Mouse (Mus musculus) liver, embryonic 13.5 days (tissue): ENCODE data around the gene Zkscan14. TPM values are rescaled to one million over a fixed set of nuclear protein-coding genes. Genes with fewer than 3 reads are reported as not detected.
"Not testable (repeated sequence)": the region's sequence is repeated elsewhere in the genome, so short reads cannot be mapped to it uniquely, and the experiment has no call there.

Experiments
- ATAC-seq: fragments of 200-750 bp; cut with Nextera tagmentation; 2 replicates; pipeline ENCODE4 v1.8.0; 2017; ENCODE audit warnings: low read depth, mild to moderate bottlenecking, moderate number of reproducible peaks, moderate library complexity
- DNase-seq: peaks from one replicate; pipeline ENCODE4 v3.0.0; 2022
- H3K27ac ChIP-seq: fragments of 300-500 bp; sonication (generic); 2 replicates; pipeline ENCODE4 v1.5.1; 2015; ENCODE audit warnings: moderate library complexity, mild to moderate bottlenecking, inconsistent platforms
- H3K27me3 ChIP-seq: fragments of 300-500 bp; sonication (generic); 2 replicates; pipeline ENCODE4 v1.6.1; 2015; ENCODE audit warnings: mild to moderate bottlenecking, inconsistent platforms
- H3K36me3 ChIP-seq: fragments of 300-500 bp; sonication (generic); 2 replicates; pipeline ENCODE4 v1.6.1; 2015; ENCODE audit warnings: mild to moderate bottlenecking, inconsistent platforms
- H3K4me1 ChIP-seq: fragments of 300-500 bp; sonication (generic); replicated peaks from 2 replicates; pipeline ENCODE4 v1.6.1; 2015; ENCODE audit warnings: inconsistent platforms
- H3K4me2 ChIP-seq: fragments of 300-500 bp; sonication (generic); 2 replicates; pipeline ENCODE4 v1.6.1; 2015; ENCODE audit warnings: inconsistent platforms, mild to moderate bottlenecking, moderate library complexity
- H3K4me3 ChIP-seq: fragments of 300-500 bp; sonication (generic); replicated peaks from 2 replicates; pipeline ENCODE4 v1.5.1; 2015; ENCODE audit warnings: mild to moderate bottlenecking, inconsistent platforms
- H3K9ac ChIP-seq: fragments of 300-500 bp; sonication (generic); 2 replicates; pipeline ENCODE4 v1.6.1; 2015; ENCODE audit warnings: mild to moderate bottlenecking, inconsistent platforms
- H3K9me3 ChIP-seq: fragments of 300-500 bp; sonication (generic); replicated peaks from 2 replicates; pipeline ENCODE4 v1.6.1; 2016; ENCODE audit warnings: inconsistent platforms
- WGBS: fragments of 180-500 bp; shearing (Covaris S2); methylation state at CpG from one replicate; pipeline ENCODE4 v1.1.7; 2015; ENCODE audit not compliant: insufficient replicate concordance; 5-methylcytosine and 5-hydroxymethylcytosine counted together
- polyA plus RNA-seq: library from polyadenylated mRNA; unstranded; fragments of >200 nt; fragmentation: Nextera tagmentation; extraction: Ambion mirVana; gene quantifications from 2 replicates; pipeline ENCODE4 v1.2.1, GENCODE M21; 2015

The Zkscan14 gene
- polyA plus RNA-seq = 5.9 and 6.0 TPM in 2 replicates

DNA sequence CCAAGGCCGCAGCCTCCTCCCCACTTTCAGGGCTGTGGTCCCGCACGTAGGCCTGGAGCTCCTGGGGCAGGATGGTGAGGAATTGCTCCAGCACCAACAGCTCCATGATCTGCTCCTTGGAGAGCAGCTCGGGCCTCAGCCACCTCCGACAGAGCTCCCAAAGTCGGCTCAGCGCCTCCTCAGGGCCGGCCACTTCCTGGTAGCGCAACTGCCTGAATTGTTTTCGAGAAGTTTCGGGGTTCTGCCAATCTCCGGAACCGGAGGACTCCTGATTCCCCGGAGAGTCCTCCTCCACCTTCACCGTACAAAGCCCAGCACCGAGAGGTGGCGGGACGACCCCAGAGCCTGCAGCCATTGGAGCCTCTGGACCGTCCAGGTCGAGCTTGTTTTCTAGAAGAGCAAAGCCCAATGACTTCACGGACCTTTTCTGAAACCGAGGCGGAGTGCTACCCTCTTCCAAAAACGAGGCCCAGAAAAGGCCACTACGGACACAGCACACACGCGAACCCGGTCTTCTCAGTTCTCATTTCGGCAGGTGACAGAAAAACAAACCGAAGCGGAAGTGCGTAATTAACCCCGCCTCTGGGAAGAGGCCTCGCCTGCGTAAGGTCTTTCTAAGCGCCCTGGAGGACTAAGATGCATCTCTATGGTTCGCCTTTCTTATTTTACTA lies at the start of gene Zkscan14:
Gene Zkscan14 (minus strand): TSS at position 548 of the 671 bp plus-strand sequence.
- ATAC-seq (peak; percentile 33), DNase-seq (peak; percentile 79)
- no peaks in the 10 kb centered on the region for H3K9me3 ChIP-seq
- 1% methylated on average over 37 of the region's 37 CpGs for WGBS
- H3K36me3 ChIP-seq = peaks cover 11% of the 10 kb centered on the region; the same call in 1 of the 2 replicates
- H3K4me3 ChIP-seq = peak within 1 kb of the TSS; percentile 95
- H3K4me2 ChIP-seq = peak within 1 kb of the TSS; percentile 90
- H3K27me3 ChIP-seq = no peaks in the 10 kb centered on the region
- H3K4me1 ChIP-seq = peaks cover 54% of the 10 kb centered on the region
- H3K27ac ChIP-seq = peak within 1 kb of the TSS; percentile 83
- peak within 1 kb of the TSS; percentile 91 for H3K9ac ChIP-seq

DNA sequence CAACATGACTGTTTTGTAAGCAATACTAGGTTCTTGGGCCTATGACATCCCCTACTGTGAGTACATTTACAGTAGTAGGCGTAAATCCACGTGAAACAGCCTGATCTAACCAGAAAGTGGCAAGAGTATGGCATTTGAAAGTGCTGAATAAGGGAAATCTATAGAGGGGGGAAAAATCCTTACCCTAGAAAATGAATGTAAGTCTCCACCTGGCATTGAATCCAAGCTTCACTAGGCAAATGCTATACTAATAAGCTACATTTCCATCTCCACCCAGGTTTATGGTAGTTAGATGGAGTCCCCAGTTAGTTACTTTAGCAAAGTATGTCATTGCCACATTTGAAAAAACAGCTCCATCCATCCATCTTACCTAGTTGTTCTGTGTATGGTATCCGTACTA lies 47.9 kb upstream of the Zkscan14 start:
- Histone ChIP-seq H3K4me2 (no peak overlapping the region), H3K4me1 (no peaks in the 10 kb centered on the region), H3K4me3 (no peak overlapping the region), H3K36me3 (peaks cover 73% of the 10 kb centered on the region), H3K27me3 (no peaks in the 10 kb centered on the region), H3K9ac (no peak overlapping the region), H3K9me3 (0 out of 2 replicates have a peak, but pooled peaks cover 3% of the 10 kb centered on the region), H3K27ac (no peak overlapping the region)
- no peak for DNase-seq
- 91% methylated on average over 3 of the region's 3 CpGs for WGBS
- ATAC-seq = no peak

DNA sequence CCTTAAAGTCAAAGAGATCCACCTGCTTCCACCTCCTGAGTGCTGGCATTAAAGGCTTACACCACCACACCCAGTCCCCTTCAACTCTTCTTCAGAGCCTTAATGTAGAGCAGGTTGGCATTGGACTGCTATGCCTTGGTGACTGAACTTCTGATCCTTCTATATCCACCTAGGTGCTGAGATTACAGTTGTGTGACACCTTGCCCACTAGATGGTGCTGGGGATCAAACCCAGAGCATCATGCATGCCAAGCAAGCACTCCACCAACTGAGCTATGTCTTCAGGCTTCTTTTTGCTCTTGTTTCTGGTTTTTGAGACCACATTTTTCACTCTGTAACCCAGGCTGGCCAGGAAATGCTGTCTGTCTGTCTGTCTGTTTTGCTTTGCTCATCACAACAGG lies 33.0 kb upstream of the Zkscan14 start:
- DNase-seq = no peak
- no peak overlapping the region for H3K4me3 ChIP-seq
- H3K9ac ChIP-seq = no peak overlapping the region
- ATAC-seq = no peak
- peaks cover 30% of the 10 kb centered on the region for H3K4me1 ChIP-seq
- peaks cover 60% of the 10 kb centered on the region for H3K36me3 ChIP-seq
- H3K9me3 ChIP-seq = no peaks in the 10 kb centered on the region
- no peaks in the 10 kb centered on the region for H3K27me3 ChIP-seq
- no peak overlapping the region for H3K27ac ChIP-seq
- H3K4me2 ChIP-seq = no peak overlapping the region

DNA sequence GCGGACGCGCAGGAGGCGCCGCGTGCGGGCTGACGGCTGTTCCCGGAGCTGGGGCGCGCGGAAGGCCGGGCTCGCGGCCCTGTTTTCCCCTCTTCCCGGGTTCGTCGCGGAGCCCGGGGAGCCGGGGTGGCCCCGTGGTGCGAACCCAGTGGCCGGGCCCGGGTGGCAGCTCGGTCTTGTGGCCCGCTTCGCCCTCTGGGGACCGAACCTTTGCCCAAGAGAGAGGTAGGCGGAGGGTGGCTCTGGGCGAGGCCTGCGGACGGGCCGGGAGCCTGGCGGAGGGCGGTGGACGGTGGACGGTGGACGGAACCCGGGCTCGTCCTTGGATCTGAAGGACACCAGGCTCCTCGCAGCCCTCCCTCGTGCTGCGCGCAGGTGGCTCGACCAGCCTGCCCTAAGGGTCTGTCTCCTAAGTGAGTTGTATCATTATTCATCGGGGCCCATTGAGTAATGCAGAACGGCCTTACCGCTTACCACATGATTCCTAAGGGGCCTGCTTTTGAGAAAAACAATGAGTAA lies 30.3 kb upstream of the Zkscan14 start:
- DNase-seq (no peak), ATAC-seq (peak; percentile 63)
- peak overlapping the region; percentile 96 for H3K27ac ChIP-seq
- no peaks in the 10 kb centered on the region for H3K27me3 ChIP-seq
- peaks cover 30% of the 10 kb centered on the region for H3K4me1 ChIP-seq
- H3K4me3 ChIP-seq = peak overlapping the region; percentile 99
- H3K4me2 ChIP-seq = peak overlapping the region; percentile 76
- H3K9ac ChIP-seq = peak overlapping the region; percentile 99
- peaks cover 38% of the 10 kb centered on the region for H3K36me3 ChIP-seq
- WGBS = under 1% methylated on average over 48 of the region's 49 CpGs
- no peaks in the 10 kb centered on the region for H3K9me3 ChIP-seq

DNA sequence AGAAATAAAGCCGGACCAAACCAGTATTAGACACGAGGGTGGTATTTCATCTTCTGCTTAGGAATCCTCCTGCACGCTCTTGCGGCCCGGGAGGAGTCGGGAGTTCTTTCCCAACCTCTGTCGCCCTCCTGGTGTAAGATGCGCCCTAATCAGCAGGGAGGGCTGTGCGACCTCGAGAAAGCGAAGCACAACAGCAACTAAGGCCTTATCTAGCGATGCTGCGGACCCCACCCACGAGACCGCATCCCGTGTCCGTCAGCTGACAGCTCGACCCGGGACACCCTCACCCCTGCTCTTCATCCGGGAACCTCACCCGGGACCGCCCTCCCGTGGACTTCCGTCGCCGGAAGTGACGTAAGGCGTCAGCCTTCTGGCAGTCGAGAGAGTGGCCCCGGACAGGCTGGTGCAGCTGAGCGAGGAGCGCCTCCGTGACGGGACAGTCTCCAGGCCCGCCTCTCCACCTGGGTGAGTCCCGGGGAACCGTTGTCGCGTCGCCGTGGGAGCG lies 29.8 kb upstream of the Zkscan14 start, which contains the start of gene Zfp655:
Gene Zfp655 (plus strand): TSS at position 349 of the 505 bp plus-strand sequence.
- peak; percentile 98 for ATAC-seq
- WGBS = under 1% methylated on average over 42 of the region's 42 CpGs
- no peaks in the 10 kb centered on the region for H3K9me3 ChIP-seq
- H3K4me1 ChIP-seq = peaks cover 30% of the 10 kb centered on the region
- H3K36me3 ChIP-seq = peaks cover 33% of the 10 kb centered on the region
- H3K27ac ChIP-seq = peak within 1 kb of the TSS; percentile 96
- no peaks in the 10 kb centered on the region for H3K27me3 ChIP-seq
- H3K4me2 ChIP-seq = peak within 1 kb of the TSS; percentile 76
- peak; percentile 96 for DNase-seq
- H3K4me3 ChIP-seq = peak within 1 kb of the TSS; percentile 99
- peak within 1 kb of the TSS; percentile 99 for H3K9ac ChIP-seq

DNA sequence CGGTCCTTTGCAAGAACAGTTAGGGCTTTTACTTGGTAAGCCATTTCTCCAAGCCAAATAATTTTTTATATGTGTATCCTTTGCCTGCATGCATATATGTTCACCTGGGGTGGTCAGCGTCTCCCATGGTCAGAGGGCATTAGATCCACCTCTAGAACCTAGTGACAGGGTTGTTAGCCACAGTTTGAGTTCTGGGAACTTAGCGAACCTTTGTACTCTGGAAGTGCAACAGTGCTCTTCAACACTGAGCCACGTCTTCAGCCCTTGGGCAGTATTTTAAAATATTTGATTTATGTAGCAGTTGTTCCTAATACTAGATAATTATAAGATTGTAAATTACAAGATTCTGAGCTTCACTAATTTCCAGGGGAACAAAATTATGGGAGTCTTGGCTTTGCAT lies 29.0 kb upstream of the Zkscan14 start:
- Histone ChIP-seq H3K27me3 (no peaks in the 10 kb centered on the region), H3K36me3 (peaks cover 25% of the 10 kb centered on the region), H3K4me3 (peak overlapping the region; percentile 99), H3K27ac (peak overlapping the region; percentile 96), H3K4me2 (peak overlapping the region; percentile 76), H3K9ac (peak overlapping the region; percentile 99), H3K9me3 (no peaks in the 10 kb centered on the region), H3K4me1 (peaks cover 30% of the 10 kb centered on the region)
- DNase-seq (no peak), ATAC-seq (no peak)
- WGBS = 83% methylated on average over 4 of the region's 4 CpGs

DNA sequence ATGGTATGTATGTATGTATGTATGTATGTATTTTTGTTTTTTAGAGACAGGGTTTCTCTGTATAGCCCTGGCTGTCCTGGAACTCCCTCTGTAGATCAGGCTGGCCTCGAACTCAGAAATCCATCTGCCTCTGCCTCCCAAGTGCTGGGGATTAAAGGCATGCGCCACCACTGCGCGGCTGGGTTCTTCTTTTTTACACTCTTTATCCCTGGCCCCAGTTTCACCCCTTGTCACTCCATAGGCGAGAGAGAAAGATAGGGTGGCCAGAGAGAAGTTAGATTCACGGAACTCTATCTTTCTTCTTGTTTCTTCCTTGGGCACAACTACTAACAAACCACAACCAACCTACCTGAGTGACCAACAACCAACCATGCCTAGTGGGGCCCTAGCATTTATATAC lies 27.6 kb upstream of the Zkscan14 start:
- H3K4me3 ChIP-seq, H3K27ac ChIP-seq, H3K9ac ChIP-seq, DNase-seq, ATAC-seq, H3K4me2 ChIP-seq, H3K27me3 ChIP-seq, H3K9me3 ChIP-seq: not testable (repeated sequence)
- Histone ChIP-seq H3K4me1 (peaks cover 26% of the 10 kb centered on the region), H3K36me3 (peaks cover 12% of the 10 kb centered on the region)
- 76% methylated on average over 6 of the region's 6 CpGs for whole genome bisulfite sequencing

DNA sequence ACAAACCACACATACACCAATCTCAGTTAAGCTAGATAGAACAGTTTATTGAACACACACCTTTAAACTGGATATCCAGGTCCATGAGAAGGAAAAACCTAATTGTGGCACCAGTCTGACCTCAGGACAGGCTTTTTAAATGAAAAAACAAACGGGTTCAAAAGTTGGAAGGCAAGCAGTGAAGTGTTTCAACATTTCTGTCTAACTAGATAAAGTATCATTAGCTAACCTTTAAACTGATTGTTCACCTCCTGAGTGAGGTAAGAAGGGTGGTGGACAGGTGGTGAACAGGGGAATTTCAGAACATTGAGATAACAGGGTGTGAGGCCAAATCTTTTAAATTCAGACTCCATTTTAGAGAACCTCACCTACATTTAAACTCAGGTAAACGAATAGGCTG lies 24.8 kb upstream of the Zkscan14 start:
- DNase-seq (no peak), ATAC-seq (no peak)
- Histone ChIP-seq H3K4me2 (no peak overlapping the region), H3K27me3 (no peaks in the 10 kb centered on the region), H3K9ac (no peak overlapping the region), H3K36me3 (peaks cover 7% of the 10 kb centered on the region; the same call in 1 of the 2 replicates), H3K4me3 (no peak overlapping the region), H3K27ac (no peak overlapping the region), H3K9me3 (no peaks in the 10 kb centered on the region), H3K4me1 (peaks cover 10% of the 10 kb centered on the region)
- 33% methylated on average over 2 of the region's 2 CpGs for WGBS

DNA sequence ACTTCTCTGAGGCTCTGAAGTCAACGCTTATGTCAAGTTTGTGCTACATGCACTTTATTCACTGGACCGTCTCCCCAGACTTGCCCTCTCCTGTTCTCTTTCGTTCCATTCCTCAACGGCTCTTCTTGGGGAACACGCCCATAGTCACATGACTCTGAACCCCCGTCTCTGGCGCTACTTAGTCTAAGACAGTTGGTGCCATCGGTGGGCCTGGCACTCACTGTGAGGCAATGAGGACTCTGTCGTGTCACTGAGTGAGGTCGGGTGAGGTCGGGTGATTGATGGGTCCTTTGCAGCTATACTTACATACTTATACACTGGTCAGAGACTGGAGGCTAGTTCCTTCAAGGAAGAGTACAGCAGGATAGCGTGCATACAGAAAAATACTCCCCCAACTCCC lies 21.7 kb upstream of the Zkscan14 start:
- ATAC-seq = no peak
- no peak overlapping the region for H3K4me3 ChIP-seq
- 73% methylated on average over 12 of the region's 12 CpGs for WGBS
- H3K9me3 ChIP-seq = no peaks in the 10 kb centered on the region
- no peak for DNase-seq
- H3K36me3 ChIP-seq = peaks cover 33% of the 10 kb centered on the region
- no peak overlapping the region for H3K27ac ChIP-seq
- 0 out of 2 replicates have a peak overlapping the region, but pooled peaks have one; percentile 13 for H3K9ac ChIP-seq
- H3K4me1 ChIP-seq = no peaks in the 10 kb centered on the region; the same call in 1 of the 2 replicates
- H3K27me3 ChIP-seq = no peaks in the 10 kb centered on the region
- H3K4me2 ChIP-seq = no peak overlapping the region

DNA sequence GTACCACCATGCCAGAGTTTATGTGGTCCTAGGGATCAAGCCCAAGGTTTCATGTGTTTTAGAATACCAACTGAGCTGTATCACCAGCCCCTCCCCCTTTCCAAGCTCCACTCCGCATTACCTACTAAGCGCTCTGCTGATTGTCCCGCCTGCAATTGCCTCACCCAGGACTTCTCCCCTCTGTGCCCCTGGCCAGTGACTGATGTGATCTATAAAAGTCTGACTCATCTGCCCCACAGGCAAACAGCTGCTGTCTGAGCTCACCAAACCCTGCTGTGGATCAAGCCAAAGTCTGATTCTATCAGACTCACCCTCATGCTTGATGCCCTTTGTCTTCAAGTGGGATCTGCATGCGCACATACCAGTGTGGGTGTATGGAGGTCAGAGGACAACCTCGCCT lies 21.2 kb upstream of the Zkscan14 start:
- no peak overlapping the region for H3K4me3 ChIP-seq
- H3K27ac ChIP-seq = no peak overlapping the region
- no peaks in the 10 kb centered on the region; the same call in 1 of the 2 replicates for H3K4me1 ChIP-seq
- H3K9ac ChIP-seq = 0 out of 2 replicates have a peak overlapping the region, but pooled peaks have one; percentile 13
- peaks cover 39% of the 10 kb centered on the region for H3K36me3 ChIP-seq
- H3K27me3 ChIP-seq = no peaks in the 10 kb centered on the region
- H3K4me2 ChIP-seq = no peak overlapping the region
- H3K9me3 ChIP-seq = no peaks in the 10 kb centered on the region
- WGBS = 74% methylated on average over 5 of the region's 5 CpGs
- no peak for DNase-seq
- peak; percentile 51 for ATAC-seq

DNA sequence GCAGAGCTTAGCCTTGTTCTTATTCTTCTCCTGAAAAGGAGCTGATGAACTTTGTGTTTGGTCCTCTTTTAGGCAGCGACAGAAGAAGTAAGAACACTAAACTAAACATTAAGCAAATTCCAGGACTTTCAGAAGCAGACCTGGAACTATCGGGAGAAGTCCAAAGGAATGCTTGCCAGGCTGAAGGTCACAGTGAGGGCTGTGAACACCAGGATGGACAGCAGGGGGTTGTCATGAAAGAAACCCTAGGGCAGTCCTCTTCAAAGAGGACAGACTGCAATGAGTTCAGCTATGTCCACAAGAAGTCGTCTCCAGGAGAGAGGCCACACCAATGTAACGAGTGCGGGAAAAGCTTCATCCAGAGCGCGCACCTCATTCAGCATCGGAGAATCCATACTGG lies 18.3 kb upstream of the Zkscan14 start:
- Histone ChIP-seq H3K27me3 (no peaks in the 10 kb centered on the region), H3K27ac (no peak overlapping the region), H3K4me3 (no peak overlapping the region), H3K9me3 (no peaks in the 10 kb centered on the region), H3K9ac (no peak overlapping the region), H3K4me1 (no peaks in the 10 kb centered on the region), H3K4me2 (no peak overlapping the region), H3K36me3 (peaks cover 43% of the 10 kb centered on the region)
- ATAC-seq (no peak), DNase-seq (no peak)
- WGBS = 89% methylated on average over 8 of the region's 8 CpGs
